Mouse (Mus musculus): ENCODE measurements around the gene Nr1d1.

DNA sequence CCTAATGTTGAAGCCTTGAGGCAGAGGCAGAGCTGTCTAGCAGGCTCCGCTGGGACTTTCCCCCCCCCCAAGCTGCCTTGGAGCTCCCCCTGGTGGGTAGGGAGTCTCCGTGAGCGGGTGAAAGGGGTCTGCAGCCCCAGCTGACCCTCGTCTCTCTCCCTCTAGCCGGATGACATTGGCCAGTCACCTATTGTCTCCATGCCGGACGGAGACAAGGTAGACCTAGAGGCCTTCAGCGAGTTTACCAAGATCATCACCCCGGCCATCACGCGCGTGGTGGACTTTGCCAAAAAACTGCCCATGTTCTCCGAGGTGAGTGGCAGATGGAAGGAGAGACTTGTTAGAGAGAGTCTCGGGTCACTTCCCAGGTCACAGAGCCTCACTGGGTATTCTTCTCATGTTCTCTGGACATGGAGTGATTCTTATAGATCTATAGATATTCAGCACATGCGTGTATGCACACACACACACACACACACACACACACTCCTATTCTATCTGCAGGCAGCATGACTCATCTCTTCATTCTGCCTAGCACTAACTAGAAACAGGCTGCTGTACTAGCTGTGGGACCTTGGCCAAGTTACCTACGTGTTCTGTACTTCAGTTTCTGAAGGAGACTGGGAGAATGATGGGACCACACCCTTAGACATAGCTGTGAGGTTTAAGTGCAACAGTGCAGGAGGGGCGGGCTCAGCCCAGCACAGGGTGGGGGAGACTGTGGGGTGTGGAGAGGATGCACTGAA is 12.2 kb downstream of the Nr1d1 start:
- TF ChIP-seq GATA1 (IDR thresholded peaks at IDR 0.05; ENCODE audit: borderline replicate concordance, low read length) (no peak), FLI1 (IDR thresholded peaks at IDR 0.05; ENCODE audit: low read length) (no peak)
